Mouse (Mus musculus): Measurements from ENCODE around the gene Lbhd1.
A peak's percentile ranks its signal among the peaks of the same experiment; 100 is the strongest.
"Not testable (repeated sequence)": the region's sequence is repeated elsewhere in the genome, so short reads cannot be mapped to it uniquely, and the experiment has no call there.

The Lbhd1 gene

GRCm38 (mm10) chr19:8883616-8884015 lies at the start of gene Lbhd1, which contains the start of gene Gm49403:
Lbhd1 (plus strand) TSS chr19:8883732.
Gm49403 (plus strand) TSS chr19:8883930.
- DNase-seq (ENCODE audit: low read depth, low spot score): peak; percentile 84

- not testable (repeated sequence) for DNase-seq (ENCODE audit: low read depth, low spot score)
Observed at GRCm38 (mm10) chr19:8836327-8836726, 47.2 kb upstream of the Lbhd1 start.

GRCm38 (mm10) chr19:8837251-8837791 lies 46.2 kb upstream of the Lbhd1 start, which contains the start of gene Bscl2:
Bscl2 (plus strand) TSS chr19:8837467.
- peak; percentile 74 for DNase-seq (ENCODE audit: low read depth, low spot score)

- DNase-seq (ENCODE audit: low read depth, low spot score): no peak
Observed at GRCm38 (mm10) chr19:8838041-8838730, 45.3 kb upstream of the Lbhd1 start.

- no peak for DNase-seq (ENCODE audit: low read depth, low spot score)
Observed at GRCm38 (mm10) chr19:8839103-8839907, 44.2 kb upstream of the Lbhd1 start, which contains the start of gene Gng3. Gng3 (minus strand) TSS chr19:8839194.

- DNase-seq (ENCODE audit: low read depth, low spot score): no peak
Observed at GRCm38 (mm10) chr19:8839908-8840791, 43.4 kb upstream of the Lbhd1 start.

- DNase-seq (ENCODE audit: low read depth, low spot score): no peak
Observed at GRCm38 (mm10) chr19:8841012-8841411, 42.5 kb upstream of the Lbhd1 start.

- DNase-seq (ENCODE audit: low read depth, low spot score): no peak
Observed at GRCm38 (mm10) chr19:8842961-8843360, 40.6 kb upstream of the Lbhd1 start.

- DNase-seq (ENCODE audit: low read depth, low spot score): peak; percentile 76
Observed at GRCm38 (mm10) chr19:8844371-8845129, 39.0 kb upstream of the Lbhd1 start.

- DNase-seq (ENCODE audit: low read depth, low spot score): no peak
Observed at GRCm38 (mm10) chr19:8848356-8848755, 35.2 kb upstream of the Lbhd1 start.

- no peak for DNase-seq (ENCODE audit: low read depth, low spot score)
Observed at GRCm38 (mm10) chr19:8850402-8850901, 33.1 kb upstream of the Lbhd1 start, which contains the start of gene Lrrn4cl. Lrrn4cl (plus strand) TSS chr19:8850768.

GRCm38 (mm10) chr19:8851639-8852038 lies 31.9 kb upstream of the Lbhd1 start:
- DNase-seq (ENCODE audit: low read depth, low spot score): no peak

- no peak for DNase-seq (ENCODE audit: low read depth, low spot score)
Observed at GRCm38 (mm10) chr19:8852236-8852928, 31.1 kb upstream of the Lbhd1 start.

- no peak for DNase-seq (ENCODE audit: low read depth, low spot score)
Observed at GRCm38 (mm10) chr19:8853117-8853516, 30.4 kb upstream of the Lbhd1 start.

- no peak for DNase-seq (ENCODE audit: low read depth, low spot score)
Observed at GRCm38 (mm10) chr19:8857689-8858088, 25.8 kb upstream of the Lbhd1 start.

GRCm38 (mm10) chr19:8859018-8859417 lies 24.5 kb upstream of the Lbhd1 start:
- no peak for DNase-seq (ENCODE audit: low read depth, low spot score)

GRCm38 (mm10) chr19:8864265-8864664 lies 19.3 kb upstream of the Lbhd1 start:
- DNase-seq (ENCODE audit: low read depth, low spot score): no peak

GRCm38 (mm10) chr19:8870381-8870780 lies 13.2 kb upstream of the Lbhd1 start:
- DNase-seq (ENCODE audit: low read depth, low spot score): not testable (repeated sequence)

- DNase-seq (ENCODE audit: low read depth, low spot score): no peak
Observed at GRCm38 (mm10) chr19:8870838-8871237, 12.7 kb upstream of the Lbhd1 start.
